Mouse (Mus musculus) megakaryocyte, embryonic 14.5 days (primary cell): Measurements from ENCODE around the gene E330017A01Rik.

Experiments
- FLI1 ChIP-seq: IDR thresholded peaks from 2 replicates; pipeline ENCODE4 v1.6.1; 2012; ENCODE audit warnings: low read length, inconsistent platforms, mixed read lengths
- GATA1 ChIP-seq: IDR thresholded peaks from 3 replicates; pipeline ENCODE4 v1.6.1; 2012; ENCODE audit warnings: mixed read lengths, low read length, inconsistent platforms, borderline replicate concordance

- TF ChIP-seq GATA1, result no peak
- no peak for TF ChIP-seq FLI1
These were observed 25.3 kb upstream of the E330017A01Rik start for GRCm38 (mm10) chr16:58663816-58664215.
